9 mouse cellular contexts compared by ENCODE assay signal in the genomic region with DNA sequence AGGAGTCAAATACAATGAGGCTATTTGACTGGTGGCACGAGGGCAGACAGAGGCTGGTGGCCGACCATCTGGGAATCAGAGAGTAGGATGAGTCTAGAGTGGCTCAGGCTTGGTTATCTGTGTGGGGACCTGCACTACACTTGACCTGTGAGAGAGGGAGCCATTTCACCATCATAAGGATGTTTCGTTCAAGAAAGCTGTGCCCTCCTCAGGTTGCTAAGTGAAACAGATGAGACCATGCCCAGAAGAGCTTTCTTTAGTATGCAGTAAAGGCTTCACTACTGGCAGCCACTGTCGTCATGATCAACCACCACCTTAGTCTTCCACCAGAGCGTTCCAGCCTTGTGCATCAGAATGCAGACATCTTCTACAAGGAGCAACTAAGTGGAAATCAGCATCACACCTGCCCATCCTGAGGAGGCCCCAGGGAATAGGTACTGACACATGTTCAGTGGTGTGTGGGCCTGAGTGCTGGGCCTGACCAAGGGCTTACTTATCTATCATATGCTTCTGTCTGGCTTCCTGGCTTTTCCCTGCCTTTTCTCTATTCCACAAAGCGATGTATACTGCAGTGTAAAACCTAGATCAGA.
A peak's percentile ranks its signal among the peaks of the same experiment; 100 is the strongest.
DNase-seq lines count a peak whose midpoint lies in the region; ATAC-seq and TF ChIP-seq lines count a peak whose summit lies in the region.
"Had no signal": no experiment of that assay in that cellular context is flagged by ENCODE, and none has a peak within 500 bp of the region (broad histone marks: within the 10 kb centered on the region; RNA-seq: fewer than 3 reads in every experiment).

No protein-coding gene starts in this region.

- no peaks in the 10 kb centered on the region for H3K4me1 ChIP-seq in forebrain, embryonic 14.5 days (ENCODE audit: control insufficient read depth, insufficient read depth, low read length)
- no peaks in the 10 kb centered on the region; the same call in 1 of the 2 replicates for H3K4me1 ChIP-seq in lung, embryonic 16.5 days (replicated peaks; ENCODE audit: control insufficient read depth, insufficient read depth, low read length)
- no peaks in the 10 kb centered on the region for H3K4me1 ChIP-seq in small intestine, adult 2 months (ENCODE audit: control insufficient read depth, insufficient read depth, insufficient read length, low read length)
- H3K4me1 ChIP-seq: neural tube, embryonic 12.5 days had no signal

- H3K4me2 ChIP-seq in forebrain, embryonic 14.5 days (ENCODE audit: low read length): no peak overlapping the region
- no peak overlapping the region for H3K4me2 ChIP-seq in lung, embryonic 16.5 days (ENCODE audit: low read depth, low read length)
- H3K4me2 ChIP-seq: neural tube, embryonic 12.5 days had no signal

- 50% methylated on average over 6 of the region's 6 CpGs for WGBS in forebrain, embryonic 14.5 days
- 47% methylated on average over 6 of the region's 6 CpGs for WGBS in lung, embryonic 16.5 days
- 49% methylated on average over 6 of the region's 6 CpGs for WGBS in small intestine, adult 2 months

- ATAC-seq in forebrain, embryonic 14.5 days: peak; percentile 57; the same call in 1 of the 2 replicates
- 0 out of 2 replicates have a peak, but pooled peaks have one; percentile 46 for ATAC-seq in lung, embryonic 16.5 days (ENCODE audit: low read depth)

- H3K9me3 ChIP-seq in forebrain, embryonic 14.5 days (replicated peaks; ENCODE audit: control insufficient read depth, low read length): no peaks in the 10 kb centered on the region
- no peaks in the 10 kb centered on the region for H3K9me3 ChIP-seq in lung, embryonic 16.5 days (ENCODE audit: control insufficient read depth, low read length)
- H3K9me3 ChIP-seq: neural tube, embryonic 12.5 days had no signal

- H3K27me3 ChIP-seq in forebrain, embryonic 14.5 days (replicated peaks; ENCODE audit: control insufficient read depth, insufficient read depth, low read length): no peaks in the 10 kb centered on the region
- H3K27me3 ChIP-seq in lung, embryonic 16.5 days (ENCODE audit: control insufficient read depth, insufficient read depth, low read depth, low read length): no peaks in the 10 kb centered on the region
- H3K27me3 ChIP-seq in small intestine, adult 2 months (ENCODE audit: control insufficient read depth, insufficient read depth, low read length): no peaks in the 10 kb centered on the region
- H3K27me3 ChIP-seq: neural tube, embryonic 12.5 days had no signal

- H3K9ac ChIP-seq in forebrain, embryonic 14.5 days (ENCODE audit: low read length): no peak overlapping the region
- no peak overlapping the region for H3K9ac ChIP-seq in lung, embryonic 16.5 days (ENCODE audit: low read length)
- H3K9ac ChIP-seq: neural tube, embryonic 12.5 days had no signal

- no peak for TF ChIP-seq POLR2A in small intestine, adult 2 months (IDR thresholded peaks at IDR 0.05; ENCODE audit: low read depth, low read length)

- H3K36me3 ChIP-seq in forebrain, embryonic 14.5 days (ENCODE audit: control insufficient read depth, insufficient read depth, low read length): peaks cover 12% of the 10 kb centered on the region; the same call in 1 of the 2 replicates
- peaks cover 7% of the 10 kb centered on the region for H3K36me3 ChIP-seq in lung, embryonic 16.5 days (ENCODE audit: control insufficient read depth, insufficient read depth, low read length)
- peaks cover 67% of the 10 kb centered on the region for H3K36me3 ChIP-seq in small intestine, adult 2 months (ENCODE audit: control insufficient read depth, insufficient read depth, low read length)

- H3K4me3 ChIP-seq in forebrain, embryonic 14.5 days (ENCODE audit: low read depth, low read length): no peak overlapping the region
- H3K4me3 ChIP-seq in lung, embryonic 16.5 days (ENCODE audit: low read length): no peak overlapping the region
- no peak overlapping the region for H3K4me3 ChIP-seq in small intestine, adult 2 months (ENCODE audit: low read depth, low read length)
- H3K4me3 ChIP-seq: neural tube, embryonic 12.5 days had no signal

- H3K27ac ChIP-seq in forebrain, embryonic 14.5 days (ENCODE audit: low read depth, low read length): no peak overlapping the region
- no peak overlapping the region for H3K27ac ChIP-seq in lung, embryonic 16.5 days (ENCODE audit: low read length)
- H3K27ac ChIP-seq in small intestine, adult 2 months (ENCODE audit: insufficient read depth, low read depth, low read length): no peak overlapping the region
- H3K27ac ChIP-seq: neural tube, embryonic 12.5 days had no signal

- TF ChIP-seq CTCF in small intestine, adult 2 months (IDR thresholded peaks at IDR 0.05; ENCODE audit: extremely low read depth, insufficient read length, insufficient replicate concordance, low read depth, low read length): peak; percentile 14; the same call in 1 of the 2 replicates

- peak; percentile 38 for DNase-seq in urinary bladder, postnatal 14 days (ENCODE audit: low spot score)
- no peak for DNase-seq in urinary bladder, adult 2 months (ENCODE audit: low spot score)
- peak; percentile 33 for DNase-seq in c-Kit-positive CD71-positive TER-119-positive erythroid progenitor cells, embryonic 14.5 days (ENCODE audit: low spot score)
- DNase-seq in forebrain, embryonic 14.5 days (ENCODE audit: low spot score): peak; percentile 54
- DNase-seq in kidney, adult 9 months: peak; percentile 65
- DNase-seq in urinary bladder, adult 18-20 months (ENCODE audit: low spot score in 2 of 2): no peak

Comparison
In these comparisons a context has a peak if more than half of its experiments do, and no peak if none do; other contexts are left out.
1. DNase-seq: peak in urinary bladder, postnatal 14 days (single experiment), c-Kit-positive CD71-positive TER-119-positive erythroid progenitor cells, embryonic 14.5 days (single experiment), forebrain, embryonic 14.5 days (single experiment) and kidney, adult 9 months (single experiment); none in urinary bladder, adult 2 months (single experiment) and urinary bladder, adult 18-20 months (0 of 2).